Mouse (Mus musculus) midbrain, postnatal 0 days (tissue): ENCODE measurements around the gene Prkd1. TPM values are rescaled to one million over a fixed set of nuclear protein-coding genes. Genes with fewer than 3 reads are reported as not detected.
"Not testable (repeated sequence)": the region's sequence is repeated elsewhere in the genome, so short reads cannot be mapped to it uniquely, and the experiment has no call there.

Experiments used
- ATAC-seq: fragments of 200-750 bp; cut with Nextera tagmentation; 2 replicates; pipeline ENCODE4 v1.8.0; 2017; ENCODE audit warnings: moderate number of reproducible peaks, mild to moderate bottlenecking, moderate TSS enrichment, moderate library complexity; ENCODE audit not compliant: low FRiP score
- DNase-seq: peaks from one replicate; pipeline ENCODE4 v3.0.0-alpha.2; 2015; ENCODE audit warnings: low spot score
- H3K27ac ChIP-seq: fragments of 300-500 bp; sonication (generic); 2 replicates; pipeline ENCODE4 v1.5.1; 2014; ENCODE audit warnings: low read depth, mild to moderate bottlenecking, low read length, mixed read lengths
- H3K27me3 ChIP-seq: fragments of 300-500 bp; sonication (generic); 2 replicates; pipeline ENCODE4 v1.6.1; 2014; ENCODE audit warnings: low read length, control low read depth, mixed read lengths; ENCODE audit not compliant: insufficient read depth
- H3K36me3 ChIP-seq: fragments of 300-500 bp; sonication (generic); 2 replicates; pipeline ENCODE4 v1.6.1; 2014; ENCODE audit warnings: low read length, control low read depth, mixed read lengths; ENCODE audit not compliant: insufficient read depth
- H3K4me1 ChIP-seq: fragments of 300-500 bp; sonication (generic); 2 replicates; pipeline ENCODE4 v1.6.1; 2014; ENCODE audit warnings: mild to moderate bottlenecking, control low read depth, antibody characterized with exemption, low read length, mixed read lengths; ENCODE audit not compliant: insufficient read depth
- H3K4me2 ChIP-seq: fragments of 300-500 bp; sonication (generic); 2 replicates; pipeline ENCODE4 v1.6.1; 2014; ENCODE audit warnings: low read depth, mild to moderate bottlenecking, low read length, mixed read lengths; ENCODE audit not compliant: poor library complexity, severe bottlenecking
- H3K4me3 ChIP-seq: fragments of 300-500 bp; sonication (generic); 2 replicates; pipeline ENCODE4 v1.5.1; 2014; ENCODE audit warnings: low read depth, mild to moderate bottlenecking, low read length, moderate library complexity
- H3K9ac ChIP-seq: fragments of 300-500 bp; sonication (generic); replicated peaks from 2 replicates; pipeline ENCODE4 v1.6.1; 2014; ENCODE audit warnings: mild to moderate bottlenecking, low read length, moderate library complexity, mixed read lengths; ENCODE audit not compliant: poor library complexity, severe bottlenecking
- H3K9me3 ChIP-seq: fragments of 300-500 bp; sonication (generic); 2 replicates; pipeline ENCODE4 v1.6.1; 2016; ENCODE audit warnings: low read length, control low read depth
- CTCF ChIP-seq: IDR thresholded peaks from 2 replicates; pipeline ENCODE4 v1.5.1; 2016; ENCODE audit warnings: antibody characterized with exemption, mild to moderate bottlenecking
- WGBS: fragments of 180-500 bp; shearing (Covaris S2); extraction: QIAGEN DNeasy Blood & Tissue Kit; methylation state at CpG from one replicate; pipeline ENCODE4 v1.1.7; 2014; 5-methylcytosine and 5-hydroxymethylcytosine counted together
- polyA plus RNA-seq: library from polyadenylated mRNA; unstranded; fragments of >200 nt; fragmentation: Nextera tagmentation; extraction: Ambion mirVana; gene quantifications from 2 replicates; pipeline ENCODE4 v1.2.1, GENCODE M21; 2015
- total RNA-seq: library from RNA; depleted of rRNA; stranded (reverse); fragments of >200 nt; gene quantifications from 2 replicates; pipeline ENCODE4 v1.2.3, GENCODE M21; 2014

Gene Prkd1
- total and polyA plus RNA-seq, 2 experiments from 2014 or later, result 2.2 to 3.1 TPM

- Histone ChIP-seq H3K9ac (no peak overlapping the region), H3K27me3 (no peaks in the 10 kb centered on the region), H3K9me3 (0 out of 2 replicates have a peak, but pooled peaks cover 2% of the 10 kb centered on the region), H3K36me3 (no peaks in the 10 kb centered on the region), H3K4me3 (no peak overlapping the region), H3K4me1 (no peaks in the 10 kb centered on the region), H3K27ac (no peak overlapping the region), H3K4me2 (no peak overlapping the region)
- TF ChIP-seq CTCF, result no peak
- 85% methylated on average over 6 of the region's 6 CpGs for WGBS
- ATAC-seq (no peak), DNase-seq (no peak)
Observed at GRCm38 (mm10) chr12:50634436-50634835, 14.5 kb downstream of the Prkd1 start.

- not testable (repeated sequence) for ATAC-seq, H3K9me3 ChIP-seq, DNase-seq, H3K4me3 ChIP-seq, H3K9ac ChIP-seq, H3K36me3 ChIP-seq, H3K4me1 ChIP-seq, H3K27ac ChIP-seq, H3K27me3 ChIP-seq, H3K4me2 ChIP-seq
- WGBS, result 80% methylated on average over 1 of the region's 2 CpGs
Observed at GRCm38 (mm10) chr12:50626100-50626499, 22.8 kb downstream of the Prkd1 start.

GRCm38 (mm10) chr12:50624175-50624574 lies 24.7 kb downstream of the Prkd1 start:
- Histone ChIP-seq H3K9me3 (no peaks in the 10 kb centered on the region), H3K36me3 (no peaks in the 10 kb centered on the region), H3K4me3 (no peak overlapping the region), H3K4me1 (no peaks in the 10 kb centered on the region), H3K27me3 (no peaks in the 10 kb centered on the region), H3K4me2 (no peak overlapping the region), H3K9ac (no peak overlapping the region), H3K27ac (no peak overlapping the region)
- ATAC-seq, result no peak
- WGBS, result 50% methylated on average over 4 of the region's 4 CpGs
- no peak for TF ChIP-seq CTCF
- no peak for DNase-seq

GRCm38 (mm10) chr12:50615852-50616251 lies 33.0 kb downstream of the Prkd1 start:
- no peak overlapping the region for H3K27ac ChIP-seq
- H3K36me3 ChIP-seq, result no peaks in the 10 kb centered on the region
- no peaks in the 10 kb centered on the region for H3K9me3 ChIP-seq
- ATAC-seq (no peak), DNase-seq (no peak)
- no peaks in the 10 kb centered on the region for H3K27me3 ChIP-seq
- H3K9ac ChIP-seq, result no peak overlapping the region
- WGBS, result 89% methylated on average over 1 of the region's 1 CpGs
- no peaks in the 10 kb centered on the region for H3K4me1 ChIP-seq
- no peak overlapping the region for H3K4me3 ChIP-seq
- H3K4me2 ChIP-seq, result no peak overlapping the region
- TF ChIP-seq CTCF, result no peak

- Histone ChIP-seq H3K4me2 (no peak overlapping the region), H3K9me3 (no peaks in the 10 kb centered on the region), H3K4me1 (no peaks in the 10 kb centered on the region), H3K4me3 (no peak overlapping the region), H3K27me3 (no peaks in the 10 kb centered on the region), H3K9ac (no peak overlapping the region), H3K27ac (no peak overlapping the region), H3K36me3 (no peaks in the 10 kb centered on the region)
- 60% methylated on average over 6 of the region's 6 CpGs for WGBS
- no peak for ATAC-seq
- TF ChIP-seq CTCF, result no peak
- no peak for DNase-seq
Observed at GRCm38 (mm10) chr12:50614341-50614740, 34.6 kb downstream of the Prkd1 start.

GRCm38 (mm10) chr12:50606703-50607500 lies 42.0 kb downstream of the Prkd1 start:
- DNase-seq, result no peak
- ATAC-seq, result no peak
- H3K4me2 ChIP-seq, result no peak overlapping the region

More at GRCm38 (mm10) chr12:50606703-50607500, 42.0 kb downstream of the Prkd1 start:
- H3K27ac ChIP-seq, result no peak overlapping the region
- no peak for TF ChIP-seq CTCF
- no peaks in the 10 kb centered on the region for H3K4me1 ChIP-seq
- H3K9ac ChIP-seq, result no peak overlapping the region
- no peaks in the 10 kb centered on the region for H3K36me3 ChIP-seq
- H3K9me3 ChIP-seq, result no peaks in the 10 kb centered on the region
- H3K4me3 ChIP-seq, result no peak overlapping the region
- no peaks in the 10 kb centered on the region for H3K27me3 ChIP-seq
- 71% methylated on average over 4 of the region's 4 CpGs for WGBS
